Mouse (Mus musculus) liver (tissue): ENCODE data around the gene Mast4.

Experiments
- DNase-seq: peaks from one replicate; pipeline ENCODE4 v3.0.0-alpha.2; 2020; ENCODE audit warnings: mixed read lengths

Mast4 gene

GRCm38 (mm10) chr13:103315113-103315708 lies 19.1 kb downstream of the Mast4 start:
- DNase-seq, result no peak

- DNase-seq, result no peak
Measured at GRCm38 (mm10) chr13:103308296-103308695, 26.0 kb downstream of the Mast4 start.

GRCm38 (mm10) chr13:103303826-103304225 lies 30.5 kb downstream of the Mast4 start:
- no peak for DNase-seq

DNA sequence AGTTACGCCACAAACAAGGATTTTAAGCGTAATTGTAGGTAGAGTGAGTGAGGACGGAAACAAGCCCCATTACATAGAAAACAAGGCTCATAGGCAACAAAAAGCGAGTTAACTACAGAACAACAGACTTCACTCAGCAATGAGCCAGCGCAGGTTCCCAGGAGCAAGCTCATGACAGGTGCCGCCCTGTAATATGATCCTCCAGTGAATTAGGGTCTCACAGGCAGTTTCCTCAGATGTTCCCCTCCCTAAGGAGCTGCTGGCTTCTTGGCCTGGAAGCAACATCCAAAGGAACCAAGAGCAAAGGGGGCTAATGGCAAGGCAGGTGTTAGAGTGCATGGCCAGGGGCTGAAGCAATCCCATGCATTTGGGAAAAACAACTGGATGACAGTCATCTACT lies 31.8 kb downstream of the Mast4 start:
- DNase-seq, result no peak

DNA sequence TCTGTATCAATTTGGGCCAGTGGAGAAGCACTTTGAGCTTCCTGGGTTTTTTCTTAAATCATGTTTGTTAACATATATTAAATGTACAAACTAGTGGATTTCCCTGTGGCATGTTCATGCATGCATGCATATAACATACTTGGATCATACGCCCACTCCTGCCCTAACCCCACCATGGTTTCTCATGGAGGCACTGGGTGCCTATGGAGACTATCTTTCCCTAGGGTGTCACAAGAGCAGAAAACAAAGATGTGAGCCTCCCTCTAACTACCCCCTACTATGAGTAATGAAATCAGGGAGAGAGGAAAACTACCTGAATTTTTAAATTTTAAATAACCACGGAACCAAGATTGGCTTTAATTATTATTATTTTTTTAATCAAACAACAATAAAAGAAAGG lies 32.2 kb downstream of the Mast4 start:
- no peak for DNase-seq

DNA sequence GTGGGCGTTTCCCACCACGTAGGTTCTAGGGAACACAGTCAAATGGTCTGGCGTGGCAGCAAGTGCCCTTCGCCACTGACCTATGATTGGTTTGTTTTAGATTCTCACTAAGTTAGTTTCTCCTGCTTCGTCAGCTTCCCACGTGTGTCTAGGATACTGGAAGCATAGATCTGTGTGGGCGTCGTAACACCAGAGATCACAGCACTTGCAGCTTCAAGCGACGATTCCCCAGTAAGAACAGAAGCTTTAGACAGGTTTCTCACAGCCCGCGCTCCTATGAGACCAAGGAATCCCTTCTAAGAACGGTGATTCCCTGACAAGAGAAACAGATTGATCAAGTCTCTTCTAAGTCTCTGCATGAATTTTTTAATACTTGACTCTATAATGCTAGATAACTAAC lies 39.9 kb downstream of the Mast4 start:
- DNase-seq, result no peak

GRCm38 (mm10) chr13:103293121-103293520 lies 41.2 kb downstream of the Mast4 start:
- DNase-seq, result no peak

DNA sequence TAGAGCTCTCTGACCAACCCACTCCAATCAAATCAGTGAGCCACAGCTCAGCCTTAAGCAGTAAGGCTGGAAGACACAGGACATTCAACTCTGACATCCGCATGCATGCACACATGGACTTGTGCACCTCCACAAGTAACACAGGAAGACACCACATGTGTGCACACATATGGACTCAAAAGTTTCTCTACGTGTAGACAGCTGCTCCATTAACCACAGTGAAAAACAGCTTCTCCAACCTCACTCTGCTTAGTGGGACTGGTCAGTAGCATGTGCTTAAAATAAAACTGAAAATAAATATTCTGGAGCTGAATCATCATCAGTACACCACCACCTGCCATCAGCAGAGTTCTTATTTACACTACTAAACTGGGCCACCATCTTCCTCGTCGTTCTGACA lies 43.2 kb downstream of the Mast4 start:
- no peak for DNase-seq

DNA sequence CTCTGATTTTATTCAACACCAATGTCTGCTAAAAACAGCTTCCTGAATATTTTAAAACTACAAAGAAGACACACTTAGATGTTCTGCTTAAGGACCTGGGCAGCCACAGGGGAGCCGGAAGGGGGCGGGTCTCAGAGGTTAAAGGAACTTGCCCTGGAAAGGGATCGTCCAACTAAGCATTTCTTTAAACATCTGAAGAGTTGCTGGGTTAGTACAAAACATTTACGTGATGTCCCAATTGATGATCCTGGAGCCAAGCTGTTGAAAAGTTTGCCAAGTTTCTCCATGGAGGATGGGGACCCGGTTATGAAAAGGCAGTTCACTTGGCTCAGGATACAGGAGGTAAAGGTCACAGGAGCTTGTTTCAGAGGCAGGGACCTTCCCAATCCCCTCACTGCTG lies 48.5 kb downstream of the Mast4 start:
- no peak for DNase-seq

DNA sequence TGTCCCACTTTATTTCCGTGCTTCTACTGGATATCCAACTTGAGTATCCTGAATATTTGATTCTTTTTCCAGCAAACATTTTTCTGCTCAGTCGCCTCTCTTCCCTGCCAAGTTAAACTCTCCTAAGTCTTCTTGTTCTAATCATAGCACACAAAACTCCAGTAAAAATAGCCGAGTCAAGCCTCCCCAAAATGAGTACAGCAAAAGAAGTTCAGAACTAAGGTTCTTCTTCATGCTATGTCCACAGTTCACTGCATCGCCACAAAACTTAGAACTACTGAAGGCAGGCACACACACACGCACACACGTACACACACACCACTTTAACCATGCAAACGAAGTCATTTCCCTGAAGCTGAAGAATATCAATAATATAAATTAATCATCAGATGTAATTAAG lies 49.3 kb downstream of the Mast4 start:
- no peak for DNase-seq

DNA sequence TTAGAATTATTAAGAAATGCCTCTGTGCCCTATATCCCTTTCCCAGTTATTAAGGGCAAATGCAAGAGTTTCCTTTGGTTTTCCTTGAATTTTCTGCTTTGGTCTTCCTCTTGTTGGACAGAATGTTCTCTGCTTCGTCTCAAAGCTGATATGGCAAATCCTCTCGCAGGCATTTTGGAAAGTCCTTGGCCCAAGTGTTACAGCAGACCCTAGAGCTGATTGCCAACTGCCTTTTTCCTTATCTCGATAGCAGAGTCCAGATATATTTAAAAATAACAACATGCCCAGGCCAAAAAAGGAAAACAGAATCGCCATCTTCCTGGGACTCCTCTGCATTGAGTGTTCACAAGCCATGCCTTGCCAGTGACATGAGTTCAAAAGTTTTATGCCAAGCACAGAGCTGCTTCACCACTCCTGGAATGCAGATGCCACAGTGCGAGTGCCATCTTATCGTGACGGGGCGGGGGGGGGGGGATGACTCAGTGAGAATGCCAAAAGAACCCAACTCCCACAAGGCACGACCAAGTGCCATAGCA lies 63.4 kb downstream of the Mast4 start:
- no peak for DNase-seq

- DNase-seq, result no peak
Measured at GRCm38 (mm10) chr13:103262707-103263106, 71.6 kb downstream of the Mast4 start.

- DNase-seq, result no peak
Measured at GRCm38 (mm10) chr13:103262061-103262460, 72.2 kb downstream of the Mast4 start.

GRCm38 (mm10) chr13:103260414-103260813 lies 73.9 kb downstream of the Mast4 start:
- DNase-seq, result no peak

- no peak for DNase-seq
Measured at GRCm38 (mm10) chr13:103258106-103258505, 76.2 kb downstream of the Mast4 start.

GRCm38 (mm10) chr13:103254861-103255260 lies 79.4 kb downstream of the Mast4 start:
- no peak for DNase-seq

DNA sequence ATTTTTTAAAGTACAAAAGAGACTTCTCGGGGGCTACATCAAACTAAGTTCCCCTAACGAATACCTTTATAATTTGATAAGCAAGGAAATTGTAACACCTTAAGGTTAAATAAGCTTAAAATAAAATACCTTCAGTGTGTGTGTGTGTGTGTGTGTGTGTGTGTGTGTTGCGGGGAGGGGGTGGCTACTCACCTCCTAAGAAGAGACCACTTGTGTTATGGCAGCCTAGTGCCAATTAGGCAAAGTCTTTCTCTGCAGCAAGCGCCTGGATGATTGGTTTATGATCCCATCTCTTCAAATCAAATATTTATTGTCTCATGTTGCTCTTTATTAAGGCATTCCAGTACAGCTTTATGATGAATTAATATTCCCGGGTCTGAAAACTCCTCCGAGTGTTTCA lies 81.2 kb downstream of the Mast4 start:
- DNase-seq, result no peak

GRCm38 (mm10) chr13:103248102-103249054 lies 85.9 kb downstream of the Mast4 start:
- no peak for DNase-seq

DNA sequence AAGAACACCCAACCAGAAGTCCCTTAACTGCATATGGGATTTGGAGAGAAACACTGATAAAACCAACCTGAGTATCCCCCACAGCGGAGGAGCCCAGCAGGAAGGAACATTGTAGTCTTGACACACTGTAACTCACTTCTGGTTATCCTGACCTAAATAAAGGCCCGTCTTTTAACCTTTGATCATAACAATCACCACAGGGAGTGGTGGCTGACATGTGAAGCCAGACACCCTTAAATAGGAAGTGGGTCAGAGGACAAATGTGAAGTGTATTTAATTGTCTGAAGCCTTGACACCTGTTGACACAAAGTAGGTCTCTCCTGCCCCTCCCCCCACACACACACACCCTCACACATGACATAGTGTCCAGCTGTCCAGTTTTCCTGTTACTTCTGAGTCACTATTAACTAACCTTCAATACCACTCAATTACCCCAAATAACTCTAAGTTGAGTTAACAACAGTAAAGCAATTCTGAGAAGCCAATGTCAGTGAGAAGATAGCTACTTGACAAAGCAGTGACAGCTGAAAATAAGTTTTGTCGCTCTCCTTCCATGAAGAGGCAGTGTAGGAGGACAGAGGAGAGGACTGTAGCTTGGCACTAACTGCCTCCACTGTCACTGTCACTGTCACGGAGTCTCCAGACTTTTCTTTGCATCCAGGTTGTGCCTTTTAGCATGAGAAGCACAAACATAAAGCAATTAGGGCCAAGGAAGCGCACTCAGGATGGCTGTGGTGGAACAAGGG lies 87.2 kb downstream of the Mast4 start:
- no peak for DNase-seq

DNA sequence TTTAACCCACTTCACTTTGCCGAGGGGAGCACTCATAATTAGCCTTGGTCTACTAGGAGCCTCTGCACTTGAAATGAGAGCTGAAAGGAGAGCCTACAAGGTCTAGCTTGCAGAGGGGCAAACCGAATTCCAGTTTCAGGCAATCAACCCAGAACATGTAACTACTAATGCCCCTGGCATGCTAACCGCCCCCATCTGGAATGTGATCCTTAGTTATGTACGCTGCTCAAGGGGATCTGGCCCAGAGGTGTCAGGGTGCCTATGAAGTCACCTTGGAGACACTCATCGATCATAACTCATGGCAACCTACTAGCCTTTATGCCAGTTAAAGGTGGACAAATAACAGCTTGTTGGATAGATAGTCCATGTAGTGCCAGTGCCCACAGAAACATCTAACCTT lies 88.9 kb downstream of the Mast4 start:
- DNase-seq, result no peak

DNA sequence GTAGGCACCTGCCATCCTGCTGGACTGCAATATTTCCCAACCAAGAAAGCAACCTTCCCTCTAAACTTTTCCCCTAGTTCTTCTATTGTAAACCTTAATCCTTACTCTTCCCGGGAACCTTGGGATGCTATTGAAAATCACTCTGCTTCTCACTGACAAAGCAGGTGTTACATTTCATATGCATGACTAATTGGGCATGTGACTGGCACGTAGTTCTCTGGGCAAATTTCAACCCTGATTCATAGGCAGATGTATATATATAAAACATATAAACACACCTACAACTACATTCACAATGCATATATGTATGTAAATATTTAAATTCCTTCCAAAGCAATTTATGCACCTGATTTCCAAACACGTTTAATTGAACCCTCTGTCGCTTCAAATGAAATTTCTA lies 90.2 kb downstream of the Mast4 start:
- no peak for DNase-seq

- DNase-seq, result no peak
Measured at GRCm38 (mm10) chr13:103241092-103241491, 93.2 kb downstream of the Mast4 start.

DNA sequence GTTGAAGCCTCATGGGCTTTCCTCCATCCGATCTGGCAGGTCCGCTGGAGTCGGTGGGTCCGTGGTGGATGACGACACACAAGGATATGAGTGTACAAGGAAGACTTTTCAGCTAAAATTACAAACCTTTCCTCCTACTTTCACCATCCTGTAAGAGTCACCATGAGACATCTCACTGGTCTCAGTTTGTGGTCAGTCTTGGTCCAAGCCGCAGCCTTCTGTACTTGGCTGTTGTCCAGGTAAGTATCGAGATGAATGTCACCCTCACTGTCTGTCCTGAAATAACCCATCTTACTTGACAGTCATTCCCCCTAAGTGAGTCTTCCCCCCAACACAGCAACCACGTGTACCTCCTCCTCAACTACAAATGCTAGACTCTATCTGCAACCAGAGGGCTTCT lies 94.6 kb downstream of the Mast4 start:
- DNase-seq, result no peak
